Mouse (Mus musculus): ENCODE measurements around the gene Lifr. TPM values are rescaled to one million over a fixed set of nuclear protein-coding genes. Genes with fewer than 3 reads are reported as not detected.

Gene Lifr
- polyA plus RNA-seq, 1 experiment from 2014 or later, result 28.7 TPM

GRCm38 (mm10) chr15:7061995-7062697 lies 28.3 kb upstream of the Lifr start:
- Histone ChIP-seq H3K9ac (ENCODE audit: low read depth, low read length) (no peak overlapping the region), H3K9me3 (ENCODE audit: control insufficient read depth, low read length) (no peaks in the 10 kb centered on the region), H3K4me3 (ENCODE audit: low read depth, low read length) (no peak overlapping the region), H3K27me3 (replicated peaks; ENCODE audit: control insufficient read depth, insufficient read depth, low read length) (no peaks in the 10 kb centered on the region), H3K27ac (ENCODE audit: low read depth, low read length) (no peak overlapping the region), H3K4me1 (replicated peaks; ENCODE audit: control insufficient read depth, insufficient read depth, low read length) (no peaks in the 10 kb centered on the region), H3K36me3 (ENCODE audit: control insufficient read depth, insufficient read depth, low read length) (no peaks in the 10 kb centered on the region), H3K4me2 (no peak overlapping the region)
- DNase-seq (ENCODE audit: low spot score) (no peak), ATAC-seq (replicated peaks; ENCODE audit: low FRiP score) (no peak)
- 62% methylated on average over 4 of the region's 4 CpGs for WGBS

- Histone ChIP-seq H3K9me3 (ENCODE audit: control insufficient read depth, low read length) (no peaks in the 10 kb centered on the region), H3K4me3 (ENCODE audit: low read depth, low read length) (no peak overlapping the region), H3K27me3 (replicated peaks; ENCODE audit: control insufficient read depth, insufficient read depth, low read length) (no peaks in the 10 kb centered on the region), H3K27ac (ENCODE audit: low read depth, low read length) (no peak overlapping the region), H3K9ac (ENCODE audit: low read depth, low read length) (no peak overlapping the region), H3K4me2 (no peak overlapping the region), H3K36me3 (ENCODE audit: control insufficient read depth, insufficient read depth, low read length) (no peaks in the 10 kb centered on the region), H3K4me1 (replicated peaks; ENCODE audit: control insufficient read depth, insufficient read depth, low read length) (no peaks in the 10 kb centered on the region)
- DNase-seq (ENCODE audit: low spot score) (no peak), ATAC-seq (replicated peaks; ENCODE audit: low FRiP score) (no peak)
- 97% methylated on average over 1 of the region's 1 CpGs for WGBS
Observed at GRCm38 (mm10) chr15:7062698-7063009, 27.8 kb upstream of the Lifr start.

GRCm38 (mm10) chr15:7063521-7064240 lies 26.7 kb upstream of the Lifr start:
- Histone ChIP-seq H3K4me2 (no peak overlapping the region), H3K36me3 (ENCODE audit: control insufficient read depth, insufficient read depth, low read length) (no peaks in the 10 kb centered on the region), H3K4me3 (ENCODE audit: low read depth, low read length) (no peak overlapping the region), H3K9me3 (ENCODE audit: control insufficient read depth, low read length) (no peaks in the 10 kb centered on the region), H3K9ac (ENCODE audit: low read depth, low read length) (no peak overlapping the region), H3K27ac (ENCODE audit: low read depth, low read length) (no peak overlapping the region), H3K27me3 (replicated peaks; ENCODE audit: control insufficient read depth, insufficient read depth, low read length) (no peaks in the 10 kb centered on the region), H3K4me1 (replicated peaks; ENCODE audit: control insufficient read depth, insufficient read depth, low read length) (no peaks in the 10 kb centered on the region)
- ATAC-seq (replicated peaks; ENCODE audit: low FRiP score) (no peak), DNase-seq (ENCODE audit: low spot score) (no peak)
- 70% methylated on average over 9 of the region's 9 CpGs for WGBS

- no peak for DNase-seq (ENCODE audit: low spot score)
- Histone ChIP-seq H3K9me3 (ENCODE audit: control insufficient read depth, low read length) (no peaks in the 10 kb centered on the region), H3K4me2 (no peak overlapping the region), H3K4me1 (replicated peaks; ENCODE audit: control insufficient read depth, insufficient read depth, low read length) (no peaks in the 10 kb centered on the region), H3K9ac (ENCODE audit: low read depth, low read length) (no peak overlapping the region), H3K27ac (ENCODE audit: low read depth, low read length) (no peak overlapping the region), H3K4me3 (ENCODE audit: low read depth, low read length) (no peak overlapping the region), H3K36me3 (ENCODE audit: control insufficient read depth, insufficient read depth, low read length) (no peaks in the 10 kb centered on the region), H3K27me3 (replicated peaks; ENCODE audit: control insufficient read depth, insufficient read depth, low read length) (no peaks in the 10 kb centered on the region)
- 77% methylated on average over 14 of the region's 14 CpGs for WGBS
- ATAC-seq (replicated peaks; ENCODE audit: low FRiP score), result no peak
Observed at GRCm38 (mm10) chr15:7064992-7065523, 25.4 kb upstream of the Lifr start.

- no peak overlapping the region for H3K4me3 ChIP-seq (ENCODE audit: low read depth, low read length)
- no peaks in the 10 kb centered on the region for H3K27me3 ChIP-seq (replicated peaks; ENCODE audit: control insufficient read depth, insufficient read depth, low read length)
- H3K27ac ChIP-seq (ENCODE audit: low read depth, low read length), result no peak overlapping the region
- no peaks in the 10 kb centered on the region for H3K4me1 ChIP-seq (replicated peaks; ENCODE audit: control insufficient read depth, insufficient read depth, low read length)
- DNase-seq (ENCODE audit: low spot score) (no peak), ATAC-seq (replicated peaks; ENCODE audit: low FRiP score) (no peak)
- no peaks in the 10 kb centered on the region for H3K9me3 ChIP-seq (ENCODE audit: control insufficient read depth, low read length)
- H3K36me3 ChIP-seq (ENCODE audit: control insufficient read depth, insufficient read depth, low read length), result no peaks in the 10 kb centered on the region
- WGBS, result 76% methylated on average over 5 of the region's 5 CpGs
- H3K9ac ChIP-seq (ENCODE audit: low read depth, low read length), result no peak overlapping the region
- H3K4me2 ChIP-seq, result no peak overlapping the region
Observed at GRCm38 (mm10) chr15:7065624-7066023, 24.8 kb upstream of the Lifr start.

GRCm38 (mm10) chr15:7066752-7067151 lies 23.7 kb upstream of the Lifr start:
- no peaks in the 10 kb centered on the region for H3K9me3 ChIP-seq (ENCODE audit: control insufficient read depth, low read length)
- H3K9ac ChIP-seq (ENCODE audit: low read depth, low read length), result no peak overlapping the region
- DNase-seq (ENCODE audit: low spot score) (no peak), ATAC-seq (replicated peaks; ENCODE audit: low FRiP score) (no peak)
- no peaks in the 10 kb centered on the region for H3K27me3 ChIP-seq (replicated peaks; ENCODE audit: control insufficient read depth, insufficient read depth, low read length)
- no peak overlapping the region for H3K27ac ChIP-seq (ENCODE audit: low read depth, low read length)
- H3K4me1 ChIP-seq (replicated peaks; ENCODE audit: control insufficient read depth, insufficient read depth, low read length), result peaks cover 2% of the 10 kb centered on the region; the same call in 1 of the 2 replicates
- 76% methylated on average over 3 of the region's 3 CpGs for WGBS
- H3K4me3 ChIP-seq (ENCODE audit: low read depth, low read length), result no peak overlapping the region
- no peak overlapping the region for H3K4me2 ChIP-seq
- H3K36me3 ChIP-seq (ENCODE audit: control insufficient read depth, insufficient read depth, low read length), result no peaks in the 10 kb centered on the region

GRCm38 (mm10) chr15:7069374-7069773 lies 21.0 kb upstream of the Lifr start:
- no peak overlapping the region for H3K4me2 ChIP-seq
- H3K27ac ChIP-seq (ENCODE audit: low read depth, low read length), result no peak overlapping the region
- no peaks in the 10 kb centered on the region for H3K27me3 ChIP-seq (replicated peaks; ENCODE audit: control insufficient read depth, insufficient read depth, low read length)
- no peak overlapping the region for H3K4me3 ChIP-seq (ENCODE audit: low read depth, low read length)
- no peak for DNase-seq (ENCODE audit: low spot score)
- 70% methylated on average over 7 of the region's 7 CpGs for WGBS
- peaks cover 2% of the 10 kb centered on the region; the same call in 1 of the 2 replicates for H3K4me1 ChIP-seq (replicated peaks; ENCODE audit: control insufficient read depth, insufficient read depth, low read length)
- ATAC-seq (replicated peaks; ENCODE audit: low FRiP score), result no peak
- no peak overlapping the region for H3K9ac ChIP-seq (ENCODE audit: low read depth, low read length)
- no peaks in the 10 kb centered on the region for H3K36me3 ChIP-seq (ENCODE audit: control insufficient read depth, insufficient read depth, low read length)
- H3K9me3 ChIP-seq (ENCODE audit: control insufficient read depth, low read length), result no peaks in the 10 kb centered on the region

- ATAC-seq (replicated peaks; ENCODE audit: low FRiP score) (no peak), DNase-seq (ENCODE audit: low spot score) (no peak)
- Histone ChIP-seq H3K4me1 (replicated peaks; ENCODE audit: control insufficient read depth, insufficient read depth, low read length) (peaks cover 2% of the 10 kb centered on the region; the same call in 1 of the 2 replicates), H3K4me2 (no peak overlapping the region), H3K9me3 (ENCODE audit: control insufficient read depth, low read length) (no peaks in the 10 kb centered on the region), H3K27ac (ENCODE audit: low read depth, low read length) (no peak overlapping the region), H3K36me3 (ENCODE audit: control insufficient read depth, insufficient read depth, low read length) (no peaks in the 10 kb centered on the region), H3K27me3 (replicated peaks; ENCODE audit: control insufficient read depth, insufficient read depth, low read length) (no peaks in the 10 kb centered on the region), H3K4me3 (ENCODE audit: low read depth, low read length) (no peak overlapping the region), H3K9ac (ENCODE audit: low read depth, low read length) (no peak overlapping the region)
- 46% methylated on average over 6 of the region's 6 CpGs for WGBS
Observed at GRCm38 (mm10) chr15:7070199-7070794, 20.1 kb upstream of the Lifr start.

Data from liver, embryonic 11.5 days (tissue).